Mouse (Mus musculus): ENCODE data around the gene Zfyve21.

GRCm38 (mm10) chr12:111851745-111852144, 37.8 kb downstream of the Zfyve21 start:
- TF ChIP-seq CTCF (IDR thresholded peaks at IDR 0.05), result no peak
- no peak for TF ChIP-seq POLR2A (IDR thresholded peaks at IDR 0.05; ENCODE audit: insufficient read depth, low read depth, low read length)
- no peak for TF ChIP-seq EP300 (IDR thresholded peaks at IDR 0.05; ENCODE audit: insufficient read depth, low read depth, low read length)

Data from heart, adult 2 months (tissue).